Mouse (Mus musculus) stomach, embryonic 15.5 days (tissue): ENCODE results near the gene Aox1. TPM values are rescaled to one million over a fixed set of nuclear protein-coding genes. Genes with fewer than 3 reads are reported as not detected.
"Not testable (repeated sequence)": the region's sequence is repeated elsewhere in the genome, so short reads cannot be mapped to it uniquely, and the experiment has no call there.

Experiments
- ATAC-seq: fragments of 200-750 bp; cut with Nextera tagmentation; 2 replicates; pipeline ENCODE4 v1.8.0; 2017; ENCODE audit warnings: low read depth, moderate number of reproducible peaks, moderate TSS enrichment; ENCODE audit not compliant: insufficient read depth, low FRiP score
- H3K27ac ChIP-seq: fragments of 300-500 bp; sonication (generic); 2 replicates; pipeline ENCODE4 v1.5.1; 2015; ENCODE audit warnings: mild to moderate bottlenecking, inconsistent platforms
- H3K27me3 ChIP-seq: fragments of 300-500 bp; sonication (generic); replicated peaks from 2 replicates; pipeline ENCODE4 v1.6.1; 2015; ENCODE audit warnings: inconsistent platforms
- H3K36me3 ChIP-seq: fragments of 300-500 bp; sonication (generic); 2 replicates; pipeline ENCODE4 v1.6.1; 2015; ENCODE audit warnings: inconsistent platforms
- H3K4me1 ChIP-seq: fragments of 300-500 bp; sonication (generic); 2 replicates; pipeline ENCODE4 v1.6.1; 2015; ENCODE audit warnings: inconsistent platforms
- H3K4me2 ChIP-seq: fragments of 300-500 bp; sonication (generic); 2 replicates; pipeline ENCODE4 v1.6.1; 2015; ENCODE audit warnings: mild to moderate bottlenecking, inconsistent platforms
- H3K4me3 ChIP-seq: fragments of 300-500 bp; sonication (generic); replicated peaks from 2 replicates; pipeline ENCODE4 v1.5.1; 2015; ENCODE audit warnings: inconsistent platforms
- H3K9ac ChIP-seq: fragments of 300-500 bp; sonication (generic); 2 replicates; pipeline ENCODE4 v1.6.1; 2015; ENCODE audit warnings: inconsistent platforms
- H3K9me3 ChIP-seq: fragments of 300-500 bp; sonication (generic); 2 replicates; pipeline ENCODE4 v1.6.1; 2016; ENCODE audit warnings: inconsistent platforms
- WGBS: fragments of 180-500 bp; shearing (Covaris S2); methylation state at CpG from one replicate; pipeline ENCODE4 v1.1.7; 2015; 5-methylcytosine and 5-hydroxymethylcytosine counted together
- polyA plus RNA-seq: library from polyadenylated mRNA; unstranded; fragments of >200 nt; fragmentation: Nextera tagmentation; extraction: Ambion mirVana; gene quantifications from 2 replicates; pipeline ENCODE4 v1.2.1, GENCODE M21; 2015

Aox1 gene
- polyA plus RNA-seq, 1 experiment from 2014 or later, result 0.21 TPM

DNA sequence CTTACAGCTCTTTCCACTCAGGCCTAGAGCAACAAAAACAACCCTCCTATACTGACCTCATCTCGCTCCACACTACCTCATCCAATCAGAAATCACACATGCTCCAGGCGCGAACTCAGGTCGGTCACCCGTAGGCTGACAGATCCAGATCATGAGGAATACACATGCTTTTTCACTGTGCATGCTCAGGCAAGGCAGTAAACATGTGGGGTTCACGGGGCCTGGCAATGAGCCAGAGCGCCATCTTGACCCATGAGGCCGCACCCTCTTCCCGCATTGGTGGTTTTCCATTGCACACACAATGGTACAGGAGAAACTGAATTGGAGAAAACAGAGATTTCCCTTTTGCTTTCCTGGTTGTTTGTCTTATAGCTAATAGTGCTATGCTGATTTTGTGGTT lies 7.6 kb downstream of the Aox1 start:
- not testable (repeated sequence) for H3K9ac ChIP-seq, H3K27me3 ChIP-seq, H3K36me3 ChIP-seq, H3K4me2 ChIP-seq, H3K4me1 ChIP-seq, ATAC-seq, H3K4me3 ChIP-seq, H3K9me3 ChIP-seq, H3K27ac ChIP-seq
- WGBS, result 94% methylated on average over 9 of the region's 9 CpGs

GRCm38 (mm10) chr1:58045076-58045475 lies 15.3 kb downstream of the Aox1 start:
- Histone ChIP-seq H3K4me3 (no peak overlapping the region), H3K4me2 (no peak overlapping the region), H3K27ac (no peak overlapping the region), H3K36me3 (no peaks in the 10 kb centered on the region), H3K9me3 (no peaks in the 10 kb centered on the region), H3K9ac (no peak overlapping the region), H3K4me1 (no peaks in the 10 kb centered on the region), H3K27me3 (no peaks in the 10 kb centered on the region)
- no peak for ATAC-seq
- WGBS, result 53% methylated on average over 3 of the region's 3 CpGs

DNA sequence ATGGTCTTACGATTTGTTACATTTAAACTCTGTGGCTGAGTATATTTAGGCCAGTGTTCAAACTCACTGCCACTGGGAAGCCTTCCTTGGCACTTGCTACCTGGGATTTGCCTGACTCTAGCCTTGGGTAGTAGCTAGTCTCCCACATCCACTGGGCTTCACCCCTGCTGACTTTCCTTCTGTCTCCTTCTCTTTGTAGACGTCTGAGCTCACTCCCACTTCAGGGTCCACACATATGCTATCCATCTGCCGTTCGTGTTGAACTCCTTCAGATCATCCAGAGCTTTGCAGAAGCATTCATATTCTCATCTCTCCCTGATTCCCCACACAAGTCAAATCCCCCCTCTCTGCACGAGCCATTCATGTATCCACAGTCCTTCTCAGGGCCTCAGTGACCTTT lies 15.8 kb downstream of the Aox1 start:
- H3K4me1 ChIP-seq, result no peaks in the 10 kb centered on the region
- 64% methylated on average over 5 of the region's 5 CpGs for WGBS
- ATAC-seq, result no peak
- no peaks in the 10 kb centered on the region for H3K27me3 ChIP-seq
- no peaks in the 10 kb centered on the region for H3K9me3 ChIP-seq
- no peak overlapping the region for H3K4me3 ChIP-seq
- H3K9ac ChIP-seq, result no peak overlapping the region
- H3K4me2 ChIP-seq, result no peak overlapping the region
- H3K36me3 ChIP-seq, result no peaks in the 10 kb centered on the region
- no peak overlapping the region for H3K27ac ChIP-seq

DNA sequence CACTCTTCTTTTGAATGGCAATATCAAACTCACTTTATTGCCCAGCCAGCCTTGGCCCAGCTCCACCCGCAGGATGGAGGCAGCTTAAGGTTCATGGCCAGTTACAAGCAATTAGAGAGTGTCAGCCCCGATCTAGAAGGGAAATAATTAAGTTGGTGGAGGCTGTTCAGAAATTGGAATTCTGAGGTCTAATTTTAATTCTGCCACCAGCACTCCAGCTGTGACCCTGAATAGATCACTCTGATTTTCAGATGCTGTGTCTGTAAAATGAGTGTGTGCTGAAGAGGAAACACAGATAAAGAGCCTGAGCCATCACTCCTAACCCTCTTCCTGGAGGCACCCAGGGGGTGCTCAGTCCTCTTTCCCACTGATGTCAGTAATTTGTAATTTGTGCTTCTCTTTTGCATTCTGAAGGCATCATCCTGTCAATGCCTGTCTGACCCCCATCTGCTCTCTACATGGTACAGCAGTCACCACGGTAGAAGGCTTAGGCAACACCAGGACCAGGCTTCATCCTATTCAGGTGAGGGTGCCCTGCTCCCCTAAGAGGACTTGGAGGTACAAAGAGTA lies 17.1 kb downstream of the Aox1 start:
- ATAC-seq, result no peak
- Histone ChIP-seq H3K4me2 (no peak overlapping the region), H3K27ac (no peak overlapping the region), H3K27me3 (no peaks in the 10 kb centered on the region), H3K36me3 (no peaks in the 10 kb centered on the region), H3K4me3 (no peak overlapping the region), H3K4me1 (no peaks in the 10 kb centered on the region), H3K9ac (no peak overlapping the region), H3K9me3 (no peaks in the 10 kb centered on the region)
- 74% methylated on average over 3 of the region's 3 CpGs for WGBS

- 88% methylated on average over 5 of the region's 5 CpGs for WGBS
- Histone ChIP-seq H3K27ac (no peak overlapping the region), H3K9me3 (no peaks in the 10 kb centered on the region), H3K4me3 (no peak overlapping the region), H3K27me3 (no peaks in the 10 kb centered on the region), H3K4me1 (no peaks in the 10 kb centered on the region), H3K4me2 (no peak overlapping the region), H3K9ac (no peak overlapping the region), H3K36me3 (no peaks in the 10 kb centered on the region)
- ATAC-seq, result no peak
Observed at GRCm38 (mm10) chr1:58049126-58049525, 19.4 kb downstream of the Aox1 start.

GRCm38 (mm10) chr1:58055598-58055997 lies 25.9 kb downstream of the Aox1 start:
- ATAC-seq, result no peak

GRCm38 (mm10) chr1:58056074-58056807 lies 26.5 kb downstream of the Aox1 start:
- Histone ChIP-seq H3K36me3 (no peaks in the 10 kb centered on the region), H3K4me2 (no peak overlapping the region), H3K9ac (no peak overlapping the region), H3K4me1 (no peaks in the 10 kb centered on the region), H3K27me3 (no peaks in the 10 kb centered on the region), H3K9me3 (no peaks in the 10 kb centered on the region), H3K27ac (no peak overlapping the region), H3K4me3 (no peak overlapping the region)
- no peak for ATAC-seq
- WGBS, result 66% methylated on average over 13 of the region's 13 CpGs

More at GRCm38 (mm10) chr1:58055598-58055997, 25.9 kb downstream of the Aox1 start:
- Histone ChIP-seq H3K9ac (no peak overlapping the region), H3K4me1 (no peaks in the 10 kb centered on the region), H3K4me2 (no peak overlapping the region), H3K4me3 (no peak overlapping the region), H3K9me3 (no peaks in the 10 kb centered on the region), H3K27ac (no peak overlapping the region), H3K36me3 (no peaks in the 10 kb centered on the region), H3K27me3 (no peaks in the 10 kb centered on the region)
- 87% methylated on average over 11 of the region's 11 CpGs for WGBS

GRCm38 (mm10) chr1:58056939-58057338 lies 27.2 kb downstream of the Aox1 start:
- Histone ChIP-seq H3K27me3 (no peaks in the 10 kb centered on the region), H3K4me1 (no peaks in the 10 kb centered on the region), H3K9ac (no peak overlapping the region), H3K27ac (no peak overlapping the region), H3K4me2 (no peak overlapping the region), H3K9me3 (no peaks in the 10 kb centered on the region), H3K4me3 (no peak overlapping the region), H3K36me3 (no peaks in the 10 kb centered on the region)
- 50% methylated on average over 11 of the region's 11 CpGs for WGBS
- ATAC-seq, result no peak

- ATAC-seq, result no peak
- Histone ChIP-seq H3K36me3 (no peaks in the 10 kb centered on the region), H3K9ac (no peak overlapping the region), H3K4me1 (no peaks in the 10 kb centered on the region), H3K4me3 (no peak overlapping the region), H3K27ac (no peak overlapping the region), H3K27me3 (no peaks in the 10 kb centered on the region), H3K9me3 (no peaks in the 10 kb centered on the region), H3K4me2 (no peak overlapping the region)
- 78% methylated on average over 4 of the region's 4 CpGs for WGBS
Observed at GRCm38 (mm10) chr1:58058846-58059245, 29.1 kb downstream of the Aox1 start.

GRCm38 (mm10) chr1:58062131-58062530 lies 32.4 kb downstream of the Aox1 start:
- WGBS, result 92% methylated on average over 7 of the region's 7 CpGs
- H3K4me3 ChIP-seq, result no peak overlapping the region
- no peak overlapping the region for H3K4me2 ChIP-seq
- H3K27ac ChIP-seq, result no peak overlapping the region
- H3K9ac ChIP-seq, result no peak overlapping the region
- H3K4me1 ChIP-seq, result no peaks in the 10 kb centered on the region
- H3K9me3 ChIP-seq, result no peaks in the 10 kb centered on the region
- ATAC-seq, result no peak
- H3K27me3 ChIP-seq, result no peaks in the 10 kb centered on the region
- no peaks in the 10 kb centered on the region for H3K36me3 ChIP-seq

DNA sequence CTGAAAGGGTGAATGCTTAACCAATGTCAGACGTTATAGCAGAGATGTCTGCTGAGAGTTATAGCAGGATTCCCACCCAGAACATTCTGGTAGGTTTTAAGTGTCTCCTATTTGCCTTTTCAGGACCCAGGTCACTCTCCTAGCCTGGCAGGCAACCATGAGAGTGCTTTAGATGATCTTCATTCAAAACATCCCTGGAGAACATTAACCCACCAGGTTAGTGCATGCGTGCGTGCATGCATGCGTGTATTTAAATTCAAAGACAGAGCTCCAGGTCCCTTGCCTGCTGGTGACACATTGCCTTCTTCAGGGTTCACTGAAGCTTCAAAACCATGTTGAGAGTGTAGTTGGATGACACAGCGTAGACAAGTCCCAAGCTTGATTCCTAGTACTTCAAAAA lies 35.4 kb downstream of the Aox1 start:
- Histone ChIP-seq H3K9me3 (no peaks in the 10 kb centered on the region), H3K27me3 (no peaks in the 10 kb centered on the region), H3K4me3 (no peak overlapping the region), H3K9ac (no peak overlapping the region), H3K4me1 (no peaks in the 10 kb centered on the region), H3K4me2 (no peak overlapping the region), H3K36me3 (no peaks in the 10 kb centered on the region), H3K27ac (no peak overlapping the region)
- WGBS, result 89% methylated on average over 5 of the region's 5 CpGs
- no peak for ATAC-seq

- Histone ChIP-seq H3K9me3 (no peaks in the 10 kb centered on the region), H3K4me2 (no peak overlapping the region), H3K36me3 (no peaks in the 10 kb centered on the region), H3K27me3 (no peaks in the 10 kb centered on the region), H3K27ac (no peak overlapping the region), H3K4me1 (no peaks in the 10 kb centered on the region), H3K9ac (no peak overlapping the region), H3K4me3 (no peak overlapping the region)
- ATAC-seq, result no peak
- 60% methylated on average over 3 of the region's 3 CpGs for WGBS
Observed at GRCm38 (mm10) chr1:58065606-58066005, 35.9 kb downstream of the Aox1 start.
